Mouse (Mus musculus): ENCODE data around the gene B3gntl1. TPM values are rescaled to one million over a fixed set of nuclear protein-coding genes. Genes with fewer than 3 reads are reported as not detected.

The B3gntl1 gene
- total RNA-seq (2021) = 1 to 10 TPM; 6.5 to 7.6 TPM

DNA sequence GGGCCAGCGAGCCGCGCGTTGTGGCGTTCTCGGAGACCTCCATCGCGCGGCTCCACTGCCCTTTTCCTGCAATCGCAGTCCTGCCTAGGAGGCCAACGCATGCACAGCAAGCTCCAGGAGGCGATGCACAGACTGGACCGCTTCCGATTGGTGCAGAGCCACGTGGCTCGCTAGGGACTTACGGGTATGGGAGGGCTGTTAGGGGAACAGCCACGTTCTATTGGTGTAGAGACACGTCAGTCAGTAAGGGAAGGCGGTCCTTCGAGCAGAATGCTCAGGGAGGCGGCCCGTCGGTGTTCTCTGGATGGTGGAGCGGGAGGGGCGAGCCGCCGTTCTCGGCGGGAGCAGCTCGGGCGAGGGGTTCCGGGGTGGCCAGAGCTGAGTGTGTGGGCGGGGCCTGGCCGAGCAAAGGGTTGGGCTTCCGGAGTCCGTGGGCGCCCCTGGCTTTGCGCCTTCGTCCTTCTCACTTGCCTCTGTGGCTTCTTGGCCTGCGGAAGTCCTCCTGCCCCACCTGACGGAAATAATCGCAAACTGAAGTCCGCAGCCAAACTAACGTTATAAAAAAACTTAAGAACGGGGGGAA lies at the start of gene B3gntl1:
TSS of gene B3gntl1 (minus strand) at position 164 of the 583 bp plus-strand sequence.
- intact Hi-C loops (cut with DNase I) = loop anchor here (1.0 kb wide), 1 partner anchor 29 kb away; no protein-coding TSS in a partner anchor
- DNase-seq (ENCODE audit: low spot score in 2 of 2) = peak; percentile 99 to 100

DNA sequence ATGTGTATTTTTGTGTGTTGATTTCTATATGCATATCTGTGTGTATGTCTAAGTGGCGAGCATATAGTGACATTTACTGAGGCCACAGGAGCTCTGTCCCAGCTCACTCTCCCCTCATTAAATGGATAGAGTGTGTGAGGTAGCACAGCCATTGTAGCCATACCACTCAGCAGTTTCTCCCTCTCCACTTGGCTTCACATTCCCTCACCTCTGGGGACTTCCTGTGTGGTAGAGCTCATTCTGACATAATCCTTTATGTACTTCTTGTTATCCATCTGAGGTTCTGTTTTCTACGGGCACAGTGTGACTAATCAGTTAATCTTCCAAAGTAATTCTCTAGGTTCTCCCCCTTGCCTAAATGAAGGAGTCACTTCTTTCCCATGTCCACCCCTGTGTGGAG lies 49.5 kb upstream of the B3gntl1 start:
- intact Hi-C loops (cut with DNase I) = no loop called here
- no peak for DNase-seq (ENCODE audit: low spot score in 2 of 2)

DNA sequence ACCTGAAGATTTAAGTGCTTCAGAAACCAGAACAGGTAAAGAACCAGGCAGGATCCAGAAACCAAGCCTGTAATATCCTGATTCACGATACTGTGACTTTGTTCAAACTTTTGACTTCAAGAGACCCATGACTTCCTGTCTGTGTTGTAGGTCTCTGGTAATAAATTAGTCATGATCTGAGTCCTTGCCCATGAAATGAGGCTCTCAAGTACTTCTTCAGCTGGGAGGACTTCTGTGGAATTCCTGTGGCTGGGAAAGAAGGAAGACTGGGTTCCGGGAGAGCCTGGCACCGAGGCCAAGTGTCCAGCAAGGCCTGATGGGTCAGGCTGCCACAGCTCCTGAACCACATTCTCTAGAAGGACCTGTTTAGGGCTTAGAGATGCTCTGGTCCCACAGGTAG lies 47.8 kb upstream of the B3gntl1 start:
- intact Hi-C loops (cut with DNase I) = no loop called here
- no peak for DNase-seq (ENCODE audit: low spot score in 2 of 2)

DNA sequence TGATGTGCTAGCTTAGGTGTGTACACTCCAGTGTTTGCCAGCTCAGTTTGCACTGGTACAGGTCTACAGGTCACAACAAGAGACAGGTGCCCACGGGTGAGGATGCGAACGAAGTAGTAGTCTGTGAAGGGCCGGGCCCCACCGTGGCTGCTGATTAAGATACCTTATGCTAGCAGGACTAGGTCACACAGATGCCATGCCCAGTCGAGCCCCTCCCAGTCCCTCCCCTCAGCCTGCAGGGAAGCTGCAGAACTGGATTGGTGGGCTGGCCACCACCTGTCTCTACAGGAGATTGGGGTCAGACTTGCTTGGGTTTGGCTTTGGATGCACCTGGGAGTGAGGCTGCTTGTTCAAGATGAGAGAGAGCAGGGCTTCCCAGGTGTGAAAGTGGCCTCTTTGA lies 44.8 kb upstream of the B3gntl1 start:
- no peak for DNase-seq (ENCODE audit: low spot score in 2 of 2)

DNA sequence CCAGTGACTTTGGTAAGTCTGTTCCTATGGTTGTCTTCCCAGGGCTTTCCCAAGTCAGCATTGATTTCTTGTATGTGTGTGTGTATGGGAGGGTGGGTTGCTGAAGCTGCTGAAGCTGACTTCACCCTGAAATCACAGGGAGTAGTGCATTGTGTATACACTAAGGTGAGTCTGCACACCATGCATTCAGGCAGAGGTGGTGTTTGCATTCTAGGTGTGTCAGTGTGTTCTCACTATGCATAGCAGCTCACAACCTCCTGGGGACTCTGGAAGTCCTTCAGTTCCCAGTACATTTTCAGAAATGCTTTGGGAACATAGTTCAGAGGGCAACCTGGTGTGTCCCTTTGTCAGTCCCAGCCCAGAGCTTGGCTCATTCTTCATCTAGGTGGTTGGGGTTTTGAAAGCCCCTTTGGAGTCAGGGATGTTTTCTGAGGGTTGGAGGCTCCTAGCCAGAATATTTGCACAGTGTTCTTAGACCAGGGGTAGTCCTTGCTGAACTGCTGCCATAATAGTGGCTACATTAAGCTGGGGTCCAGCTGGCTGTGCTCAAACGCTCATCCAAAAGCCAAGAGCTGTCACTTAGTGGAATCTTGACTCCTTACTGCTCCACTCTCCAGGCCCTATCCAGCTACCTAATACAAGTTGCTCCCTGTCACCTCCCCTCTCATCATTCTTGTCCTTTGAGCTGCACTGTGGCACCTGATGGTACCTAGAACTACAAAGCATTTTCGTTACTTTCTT lies 42.0 kb upstream of the B3gntl1 start:
- intact Hi-C loops (cut with DNase I) = no loop called here
- DNase-seq (ENCODE audit: low spot score in 2 of 2) = no peak

More for the DNA sequence above, 44.8 kb upstream of the B3gntl1 start:
- intact Hi-C loops (cut with DNase I) = no loop called here

DNA sequence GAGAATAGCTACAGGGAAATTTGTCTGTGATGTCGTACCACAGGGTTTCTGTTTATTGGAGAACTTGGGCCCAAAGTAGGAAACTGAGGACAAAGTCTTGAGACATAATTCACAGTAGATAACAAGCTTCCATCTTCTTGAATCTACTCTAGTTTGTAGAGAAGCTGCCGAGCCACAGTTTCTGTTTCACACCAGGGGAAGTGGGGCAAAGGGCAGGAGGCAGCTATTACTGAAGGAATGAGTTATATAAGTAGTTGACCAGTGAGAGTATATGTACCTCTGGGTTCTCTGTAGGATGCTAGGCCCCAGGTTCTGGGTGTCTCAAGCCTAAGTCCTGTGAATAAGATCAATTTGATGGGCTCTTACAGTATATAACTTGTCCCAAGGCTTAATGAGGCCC lies 40.6 kb upstream of the B3gntl1 start:
- intact Hi-C loops (cut with DNase I) = no loop called here
- DNase-seq (ENCODE audit: low spot score in 2 of 2) = no peak

DNA sequence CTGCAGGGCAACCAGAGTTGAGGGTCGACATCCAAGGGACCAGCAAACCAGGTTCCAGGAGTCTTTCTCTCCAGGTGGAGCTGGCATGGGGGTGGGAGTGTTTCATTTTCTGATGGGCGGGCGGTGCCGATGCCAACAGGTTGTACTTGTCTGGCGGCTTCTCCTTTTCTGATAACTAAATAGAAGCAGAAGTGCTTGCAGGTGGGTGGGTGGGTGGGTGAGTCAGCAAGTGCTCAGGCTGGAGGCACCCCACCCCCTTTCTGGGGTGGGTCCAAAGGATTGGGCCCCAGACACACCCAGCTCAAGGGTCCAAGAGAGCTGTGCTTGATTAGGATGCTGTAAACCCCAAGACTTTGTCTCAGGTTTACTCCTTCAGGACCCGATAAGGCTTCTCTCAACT lies 40.0 kb upstream of the B3gntl1 start:
- intact Hi-C loops (cut with DNase I) = no loop called here
- DNase-seq (ENCODE audit: low spot score in 2 of 2) = no peak

DNA sequence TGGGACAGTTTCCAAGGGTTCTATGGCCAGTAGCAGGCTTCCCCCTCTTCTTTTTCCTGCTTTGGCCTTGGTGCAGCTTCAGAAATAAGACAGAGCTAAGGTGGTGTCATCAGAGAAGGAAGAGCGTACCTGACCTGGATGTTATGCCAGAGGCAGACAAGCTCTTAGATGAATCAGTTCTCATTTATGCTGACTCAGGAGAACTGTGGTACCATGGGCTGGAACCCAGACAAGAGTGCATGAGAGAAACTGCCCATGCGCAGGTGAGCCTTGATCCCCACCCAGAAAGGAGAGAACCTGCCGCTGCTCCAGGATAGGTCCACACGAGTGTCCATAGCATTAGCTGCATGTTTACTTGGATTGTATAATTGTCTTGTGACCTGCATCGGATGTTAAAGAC lies 37.3 kb upstream of the B3gntl1 start:
- DNase-seq (ENCODE audit: low spot score in 2 of 2) = no peak
- intact Hi-C loops (cut with DNase I) = no loop called here

DNA sequence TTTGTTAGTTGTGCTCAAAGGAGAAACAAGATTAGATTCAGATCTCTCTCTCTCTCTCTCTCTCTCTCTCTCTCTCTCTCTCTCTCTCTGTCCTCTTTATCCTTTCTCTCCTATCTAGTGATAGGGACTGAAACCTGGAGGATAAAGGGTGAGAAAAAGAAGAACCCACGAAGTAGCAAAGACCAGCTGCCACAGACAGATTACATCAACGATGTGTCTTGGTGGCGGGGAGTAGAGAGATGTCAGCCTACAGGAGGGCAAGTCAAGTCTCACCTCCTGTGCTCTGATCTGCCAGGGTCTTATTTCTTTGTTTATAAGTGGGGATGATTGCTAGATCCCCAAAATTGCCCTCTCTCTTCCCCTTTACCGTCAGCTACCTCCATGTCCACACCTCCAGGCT lies 36.3 kb upstream of the B3gntl1 start:
- intact Hi-C loops (cut with DNase I) = no loop called here
- DNase-seq (ENCODE audit: low spot score in 2 of 2) = no peak

DNA sequence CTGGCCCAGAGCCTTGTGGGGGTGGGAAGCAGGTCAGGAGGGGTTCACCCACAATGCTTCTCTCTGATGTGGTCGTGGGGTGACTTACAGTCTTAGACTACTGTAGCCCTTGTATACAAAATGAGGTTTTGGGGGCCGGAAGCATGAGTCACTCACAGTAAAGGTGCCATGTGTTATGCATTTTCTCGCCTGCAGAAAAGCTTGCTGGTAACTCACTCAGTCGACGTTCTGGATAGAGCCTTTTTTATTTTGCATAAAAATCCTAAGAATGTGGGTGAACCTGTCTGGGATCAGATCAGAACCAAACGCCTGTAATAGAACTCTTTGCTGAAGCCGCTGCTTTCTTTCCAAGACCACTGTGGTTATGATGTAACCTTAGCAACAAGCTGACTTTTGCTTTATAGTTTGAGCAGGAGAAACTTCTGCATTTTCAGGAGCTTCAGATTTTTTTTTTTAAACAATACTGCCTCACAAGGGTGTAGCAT lies 33.6 kb upstream of the B3gntl1 start:
- DNase-seq (ENCODE audit: low spot score in 2 of 2) = peak; percentile 27 to 36
- intact Hi-C loops (cut with DNase I) = no loop called here

DNA sequence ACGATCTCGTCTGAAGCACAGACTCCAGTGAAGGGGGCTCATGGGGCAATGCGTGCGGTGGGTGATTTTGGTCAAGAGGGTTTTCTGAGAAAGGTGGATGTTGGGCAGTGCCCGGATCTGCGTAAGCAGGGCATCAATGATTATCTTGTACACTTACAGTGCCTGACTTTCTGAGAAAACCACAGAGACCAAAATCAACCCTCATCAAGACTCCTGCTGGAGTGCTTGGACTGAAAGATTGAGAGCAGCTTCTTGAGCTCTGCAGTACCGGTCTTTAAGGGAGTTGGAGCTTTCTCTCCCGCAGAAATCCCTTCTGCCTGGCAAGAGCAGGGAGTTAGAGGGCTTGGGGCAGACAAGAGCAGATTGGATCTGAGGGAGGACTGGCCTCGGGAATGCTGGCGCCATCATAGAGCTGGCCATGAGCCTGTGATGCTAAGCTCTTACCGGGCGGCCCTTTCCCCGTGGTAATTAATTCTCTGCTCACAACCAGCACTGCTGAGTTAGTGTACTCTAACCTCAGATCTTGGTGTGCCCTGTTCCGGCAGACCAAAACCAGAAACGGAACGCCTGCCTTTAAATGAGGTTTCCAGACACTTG lies 30.8 kb upstream of the B3gntl1 start:
- intact Hi-C loops (cut with DNase I) = no loop called here
- DNase-seq (ENCODE audit: low spot score in 2 of 2) = peak in 1 of 2 experiments; percentile 29

DNA sequence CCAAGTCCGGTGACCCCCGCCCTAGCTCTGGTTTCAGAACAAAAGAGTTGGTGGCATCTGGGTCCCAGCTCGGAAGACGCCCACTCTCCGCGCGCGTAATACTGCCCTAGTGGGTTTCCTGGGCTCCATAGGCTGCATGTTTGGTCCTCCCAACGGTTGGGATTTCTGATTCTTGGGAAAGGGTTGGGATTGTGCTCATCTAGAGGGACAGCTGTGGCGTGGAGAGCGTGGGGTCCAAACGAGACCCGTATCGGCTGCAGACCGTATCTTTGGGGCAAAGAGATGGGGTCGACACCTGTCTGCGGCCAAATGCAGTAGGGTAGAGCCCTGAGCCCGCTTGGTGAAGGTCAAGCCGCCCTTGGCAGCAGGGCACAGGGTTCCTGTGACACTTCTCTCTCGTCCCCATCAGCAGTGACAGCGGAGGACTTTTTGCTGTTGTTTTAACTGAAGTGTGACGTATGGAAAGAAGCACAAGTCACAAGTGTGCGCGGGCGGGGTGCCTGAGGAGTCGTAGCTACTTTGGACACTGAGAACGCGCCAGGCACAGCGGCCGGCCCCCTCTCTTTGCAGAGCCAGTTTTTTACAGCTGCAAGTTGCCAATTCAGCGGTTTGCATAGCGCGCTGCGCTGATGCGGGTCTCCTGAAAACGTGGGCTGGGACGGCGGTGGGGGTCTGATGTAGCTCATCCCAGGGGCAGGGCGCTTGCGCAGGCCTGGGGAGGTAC lies 30.1 kb upstream of the B3gntl1 start:
- intact Hi-C loops (cut with DNase I) = loop anchor here (1.0 kb wide), 1 partner anchor 30 kb away; the partner anchor contains the start of gene B3gntl1
- peak; percentile 64 to 69 for DNase-seq (ENCODE audit: low spot score in 2 of 2)

DNA sequence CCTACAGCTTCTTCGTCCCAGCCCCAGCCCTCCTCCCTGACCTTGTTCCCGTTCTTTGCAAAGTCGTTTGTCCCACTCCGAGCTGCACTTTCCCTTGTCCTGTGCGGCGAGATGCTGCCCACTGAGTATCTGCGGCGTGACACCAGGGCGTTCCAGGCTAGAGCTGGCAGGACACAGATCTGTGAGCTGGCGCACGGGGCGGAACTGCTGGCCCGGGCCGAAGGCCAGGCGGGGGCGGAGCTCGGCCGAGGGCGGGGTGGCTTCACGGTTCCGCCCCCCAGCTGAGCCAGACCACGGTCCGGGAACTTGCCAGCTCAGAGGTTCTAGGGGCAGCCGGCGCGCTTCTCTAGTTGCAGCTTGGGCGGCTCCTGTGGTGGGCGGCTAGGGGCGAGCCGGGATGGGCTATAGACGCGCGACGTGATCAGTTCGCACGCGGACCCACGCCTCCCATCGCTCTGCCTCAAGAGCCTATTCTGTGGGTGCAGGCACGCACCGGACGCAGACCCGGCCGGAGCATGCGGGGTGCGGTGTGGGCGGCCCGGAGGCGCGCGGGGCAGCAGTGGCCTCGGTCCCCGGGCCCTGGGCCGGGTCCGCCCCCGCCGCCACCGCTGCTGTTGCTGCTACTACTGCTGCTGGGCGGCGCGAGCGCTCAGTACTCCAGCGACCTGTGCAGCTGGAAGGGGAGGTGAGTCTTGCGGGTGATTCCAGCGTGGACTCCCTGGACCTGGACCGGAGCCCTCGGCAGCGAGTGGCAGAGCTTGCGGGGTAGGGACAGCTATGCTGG lies 29.4 kb upstream of the B3gntl1 start:
- peak; percentile 76 to 85 for DNase-seq (ENCODE audit: low spot score in 2 of 2)
- intact Hi-C loops (cut with DNase I) = loop anchor here (1.0 kb wide), 1 partner anchor 29 kb away; the partner anchor contains the start of gene B3gntl1

DNA sequence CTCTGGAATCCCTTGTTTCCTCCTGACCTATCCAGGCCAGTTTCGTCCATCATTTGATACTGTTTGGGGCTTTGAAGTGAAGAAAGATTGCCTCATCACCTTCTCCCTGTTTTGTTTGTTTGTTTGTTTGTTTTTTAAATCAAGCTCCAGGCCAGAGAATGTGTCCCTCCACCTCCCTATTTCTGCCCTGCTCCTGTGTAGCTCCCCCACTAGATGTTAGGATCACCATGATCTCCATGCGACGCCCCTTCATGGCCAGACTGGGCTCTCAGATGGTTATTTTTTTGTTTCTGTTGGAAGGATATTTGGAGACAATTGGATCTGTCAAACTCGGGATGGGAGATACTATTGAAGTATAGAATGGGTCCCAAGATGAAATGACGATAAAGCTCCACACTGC lies 28.3 kb upstream of the B3gntl1 start, which contains the start of gene Metrnl:
TSS of gene Metrnl (plus strand) at position 301 of the 400 bp plus-strand sequence.
- intact Hi-C loops (cut with DNase I) = no loop called here
- no peak for DNase-seq (ENCODE audit: low spot score in 2 of 2)

DNA sequence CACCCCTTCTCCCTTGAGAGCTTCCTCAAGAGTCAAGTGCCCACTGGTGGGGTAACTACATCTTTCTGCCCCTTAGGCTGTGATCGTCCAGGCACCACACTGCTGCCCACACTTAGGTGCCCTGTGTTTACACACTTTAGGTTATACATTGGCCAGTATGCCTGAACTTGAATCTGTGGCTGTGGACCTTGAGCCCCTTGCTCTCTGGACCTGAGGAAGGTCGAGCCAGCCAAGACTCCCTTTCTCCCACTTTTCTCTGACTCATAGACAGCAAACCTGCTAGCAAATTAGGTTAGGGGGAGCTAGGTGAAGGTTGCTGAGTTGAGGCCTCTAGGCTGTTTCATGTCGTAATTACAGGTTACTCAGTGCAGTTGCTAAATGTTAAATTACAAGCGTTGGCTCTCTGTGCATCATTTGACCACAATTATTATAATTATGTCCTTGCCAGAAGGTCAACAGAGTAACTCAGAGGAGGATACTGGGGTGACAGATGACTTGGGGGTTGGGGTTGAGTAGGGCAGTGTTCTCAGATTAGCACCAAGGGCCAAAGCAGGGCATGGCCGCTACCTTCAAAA lies 25.5 kb upstream of the B3gntl1 start:
- DNase-seq (ENCODE audit: low spot score in 2 of 2) = no peak
- intact Hi-C loops (cut with DNase I) = no loop called here

DNA sequence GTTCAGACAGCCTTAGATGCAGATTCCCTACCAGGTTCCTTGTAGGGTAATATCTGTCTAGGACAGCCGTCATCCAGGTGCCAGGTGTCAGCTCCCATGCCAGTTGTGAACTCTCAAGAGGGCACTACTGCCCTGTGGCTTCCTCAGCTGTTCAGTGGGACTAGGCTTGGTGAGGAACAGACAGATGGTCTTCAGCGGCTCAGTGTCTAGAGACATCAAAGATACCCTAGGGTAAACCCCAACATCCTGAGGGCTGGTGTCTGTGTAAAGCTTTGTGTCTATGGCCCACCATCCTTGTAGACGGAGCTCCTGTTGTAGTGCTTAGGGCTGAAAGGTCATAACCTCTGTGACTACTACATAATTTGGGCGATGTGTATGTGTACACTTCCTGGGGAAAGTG lies 24.3 kb upstream of the B3gntl1 start:
- intact Hi-C loops (cut with DNase I) = no loop called here
- DNase-seq (ENCODE audit: low spot score in 2 of 2) = no peak

DNA sequence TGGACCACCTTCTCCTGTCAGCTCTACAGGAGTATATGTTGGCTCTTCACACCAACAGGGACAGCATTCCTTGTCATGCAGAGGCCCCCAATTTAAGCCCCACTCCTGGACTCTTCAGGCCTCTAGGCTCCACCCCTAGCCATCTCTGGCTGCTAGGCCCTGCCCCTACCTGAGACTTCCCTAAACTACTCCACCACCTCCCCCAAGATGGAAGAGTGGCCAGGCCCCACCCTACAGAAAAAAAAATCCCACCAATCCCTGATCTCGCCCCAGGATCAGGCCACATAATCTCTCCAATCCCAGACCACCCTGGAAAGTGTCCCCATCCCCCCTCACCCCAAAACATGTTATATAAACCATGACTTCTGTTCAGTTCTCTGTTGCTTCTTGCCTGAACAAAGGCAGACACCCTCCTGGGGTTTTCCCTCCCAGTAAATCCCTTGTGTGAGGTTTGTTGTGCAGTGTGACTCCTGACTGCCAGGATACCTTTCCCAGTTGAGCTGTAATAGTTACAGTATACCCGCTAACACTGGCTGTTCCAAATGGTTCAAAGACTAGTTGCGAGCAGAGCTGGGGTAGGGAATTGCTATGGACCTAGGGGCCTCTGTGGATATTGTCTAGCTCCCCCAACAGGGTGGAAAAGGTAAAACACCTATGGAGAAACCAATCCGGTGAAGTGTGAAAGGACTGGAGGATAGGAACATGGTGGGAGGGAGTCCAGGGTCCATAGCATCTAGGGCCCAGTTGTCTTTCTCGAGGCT lies 22.5 kb upstream of the B3gntl1 start:
- intact Hi-C loops (cut with DNase I) = no loop called here

DNA sequence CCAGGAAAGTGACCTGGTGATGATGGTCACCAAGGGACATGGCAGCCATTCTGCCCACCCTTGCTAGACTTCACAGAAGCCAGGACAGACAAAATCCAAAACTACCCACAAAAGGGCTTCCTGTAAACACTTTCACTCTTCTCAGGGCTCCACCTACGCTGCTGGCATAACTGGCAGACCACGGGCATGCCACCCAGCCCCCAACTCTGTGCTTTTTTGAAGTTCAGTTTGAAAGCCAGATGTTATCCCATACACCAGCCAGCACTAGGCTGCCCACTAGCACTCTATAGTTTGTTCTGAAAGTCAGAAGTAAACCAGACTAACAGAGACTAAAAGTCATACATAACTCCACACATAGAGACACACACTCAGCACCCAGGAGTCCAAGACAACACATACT lies 15.1 kb upstream of the B3gntl1 start:
- no peak for DNase-seq (ENCODE audit: low spot score in 2 of 2)
- intact Hi-C loops (cut with DNase I) = no loop called here

More for the DNA sequence above, 22.5 kb upstream of the B3gntl1 start:
- no peak for DNase-seq (ENCODE audit: low spot score in 2 of 2)
